Mouse (Mus musculus): ENCODE results near the gene Syncrip.
"Not testable (repeated sequence)": the region's sequence is repeated elsewhere in the genome, so short reads cannot be mapped to it uniquely, and the experiment has no call there.

Gene Syncrip

GRCm38 (mm10) chr9:88482829-88483396 is 539 bp upstream of the Syncrip start:
- DNase-seq (ENCODE audit: low spot score in 2 of 2): peak; percentile 84 to 89

- DNase-seq (ENCODE audit: low spot score in 2 of 2): peak; percentile 45 to 54
Measured at GRCm38 (mm10) chr9:88481791-88482160, 598 bp downstream of the Syncrip start.

- peak; percentile 59 to 66 for DNase-seq (ENCODE audit: low spot score in 2 of 2)
Measured at GRCm38 (mm10) chr9:88481061-88481790, 1.1 kb downstream of the Syncrip start.

- no peak for DNase-seq (ENCODE audit: low spot score in 2 of 2)
Measured at GRCm38 (mm10) chr9:88480120-88480519, 2.3 kb downstream of the Syncrip start.

- DNase-seq (ENCODE audit: low spot score in 2 of 2): peak in 1 of 2 experiments; percentile 12
Measured at GRCm38 (mm10) chr9:88476138-88476537, 6.2 kb downstream of the Syncrip start.

GRCm38 (mm10) chr9:88461017-88461416 is 21.4 kb downstream of the Syncrip start:
- DNase-seq (ENCODE audit: low spot score in 2 of 2): not testable (repeated sequence)

- DNase-seq (ENCODE audit: low spot score in 2 of 2): no peak
Measured at GRCm38 (mm10) chr9:88439991-88440390, 42.4 kb downstream of the Syncrip start.

GRCm38 (mm10) chr9:88439238-88439600 is 43.2 kb downstream of the Syncrip start:
- DNase-seq (ENCODE audit: low spot score in 2 of 2): no peak

- DNase-seq (ENCODE audit: low spot score in 2 of 2): peak; percentile 84 to 89
Measured at GRCm38 (mm10) chr9:88438555-88439237, 43.7 kb downstream of the Syncrip start, which contains the start of gene Snx14. Gene Snx14 (minus strand): TSS chr9:88438958.

- DNase-seq (ENCODE audit: low spot score in 2 of 2): no peak
Measured at GRCm38 (mm10) chr9:88438237-88438554, 44.2 kb downstream of the Syncrip start.

GRCm38 (mm10) chr9:88437342-88438236 is 44.8 kb downstream of the Syncrip start:
- DNase-seq (ENCODE audit: low spot score in 2 of 2): no peak

- no peak for DNase-seq (ENCODE audit: low spot score in 2 of 2)
Measured at GRCm38 (mm10) chr9:88424356-88424755, 58.0 kb downstream of the Syncrip start.

GRCm38 (mm10) chr9:88422428-88422827 is 59.9 kb downstream of the Syncrip start:
- DNase-seq (ENCODE audit: low spot score in 2 of 2): no peak

- no peak for DNase-seq (ENCODE audit: low spot score in 2 of 2)
Measured at GRCm38 (mm10) chr9:88416752-88417151, 65.6 kb downstream of the Syncrip start.

- no peak for DNase-seq (ENCODE audit: low spot score in 2 of 2)
Measured at GRCm38 (mm10) chr9:88409978-88410377, 72.4 kb downstream of the Syncrip start.

GRCm38 (mm10) chr9:88404515-88404914 is 77.9 kb downstream of the Syncrip start:
- DNase-seq (ENCODE audit: low spot score in 2 of 2): no peak

GRCm38 (mm10) chr9:88404088-88404487 is 78.3 kb downstream of the Syncrip start:
- peak; percentile 7 to 13 for DNase-seq (ENCODE audit: low spot score in 2 of 2)

GRCm38 (mm10) chr9:88398461-88398860 is 83.9 kb downstream of the Syncrip start:
- no peak for DNase-seq (ENCODE audit: low spot score in 2 of 2)

Data from thymus, postnatal 10 days (tissue).